In genomic region chr9:114710345-114710744, GRCm38 (mm10) we compare ENCODE assay signal across 9 mouse cellular contexts. TPM values are rescaled to one million over a fixed set of nuclear protein-coding genes. Genes with fewer than 3 reads are reported as not detected.
DNase-seq lines count a peak whose midpoint lies in the region; ATAC-seq and TF ChIP-seq lines count a peak whose summit lies in the region.
"Had no signal": no experiment of that assay in that cellular context is flagged by ENCODE, and none has a peak within 500 bp of the region (broad histone marks: within the 10 kb centered on the region; RNA-seq: fewer than 3 reads in every experiment).

No protein-coding gene starts in this region.

- no peak overlapping the region for H3K9ac ChIP-seq in stomach, postnatal 0 days (ENCODE audit: low read length)
- H3K9ac ChIP-seq: neural tube, embryonic 12.5 days had no signal

- DNase-seq in adrenal gland, postnatal 25 days = peak; percentile 12
- no peak for DNase-seq in adrenal gland, adult 8-10 months
- DNase-seq in retina, postnatal 1 day = peak; percentile 52
- no peak for DNase-seq in retina, embryonic 14.5 days (ENCODE audit: low spot score)
- DNase-seq in induced T-regulatory cell, adult 2 months (ENCODE audit: low read depth) = peak; percentile 70
- DNase-seq in stomach, postnatal 0 days (ENCODE audit: low spot score) = no peak
- no peak for DNase-seq in cerebellum, adult 2 months
- no peak for DNase-seq in left cerebral cortex, adult 18-20 months (ENCODE audit: low spot score in 2 of 2)

- H3K27ac ChIP-seq in stomach, postnatal 0 days (replicated peaks) = no peak overlapping the region
- H3K27ac ChIP-seq in cerebellum, adult 2 months (ENCODE audit: insufficient read depth, low read length) = no peak overlapping the region
- H3K27ac ChIP-seq: neural tube, embryonic 12.5 days had no signal

- no peaks in the 10 kb centered on the region for H3K9me3 ChIP-seq in stomach, postnatal 0 days (ENCODE audit: control insufficient read depth, low read length)
- H3K9me3 ChIP-seq: neural tube, embryonic 12.5 days had no signal

- H3K27me3 ChIP-seq in stomach, postnatal 0 days (ENCODE audit: control insufficient read depth, insufficient read depth, low read length) = no peaks in the 10 kb centered on the region
- no peaks in the 10 kb centered on the region for H3K27me3 ChIP-seq in cerebellum, adult 2 months (ENCODE audit: control insufficient read depth, insufficient read depth, low read length)
- H3K27me3 ChIP-seq: neural tube, embryonic 12.5 days had no signal

- TF ChIP-seq CTCF in stomach, postnatal 0 days (IDR thresholded peaks at IDR 0.05; ENCODE audit: low read depth) = peak; percentile 63
- no peak for TF ChIP-seq CTCF in cerebellum, adult 2 months (IDR thresholded peaks at IDR 0.05; ENCODE audit: borderline replicate concordance, insufficient read depth, low read depth, low read length)

- H3K4me3 ChIP-seq in stomach, postnatal 0 days (ENCODE audit: low read depth, low read length) = no peak overlapping the region
- no peak overlapping the region for H3K4me3 ChIP-seq in cerebellum, adult 2 months (replicated peaks; ENCODE audit: insufficient read depth, low read depth, low read length)
- H3K4me3 ChIP-seq: neural tube, embryonic 12.5 days had no signal

- H3K4me2 ChIP-seq in stomach, postnatal 0 days (replicated peaks; ENCODE audit: low read depth) = no peak overlapping the region
- H3K4me2 ChIP-seq: neural tube, embryonic 12.5 days had no signal

- ATAC-seq in stomach, postnatal 0 days (ENCODE audit: low FRiP score, low TSS enrichment) = no peak

- no peak for TF ChIP-seq POLR2A in cerebellum, adult 2 months (IDR thresholded peaks at IDR 0.05; ENCODE audit: borderline replicate concordance, insufficient read depth, low read length)

- no peak for TF ChIP-seq EP300 in stomach, postnatal 0 days (optimal IDR thresholded peaks at IDR 0.05)

- 73% methylated on average over 7 of the region's 7 CpGs for WGBS in stomach, postnatal 0 days
- 80% methylated on average over 7 of the region's 7 CpGs for WGBS in cerebellum, adult 2 months

- H3K36me3 ChIP-seq in stomach, postnatal 0 days (ENCODE audit: control insufficient read depth, insufficient read depth, low read length) = peaks cover 16% of the 10 kb centered on the region

- H3K4me1 ChIP-seq in stomach, postnatal 0 days (replicated peaks; ENCODE audit: control insufficient read depth, insufficient read depth) = no peaks in the 10 kb centered on the region
- no peaks in the 10 kb centered on the region for H3K4me1 ChIP-seq in cerebellum, adult 2 months (ENCODE audit: control insufficient read depth, insufficient read depth, low read length)
- H3K4me1 ChIP-seq: neural tube, embryonic 12.5 days had no signal

RNA-seq across cellular contexts. Expression of gene Cmtm6, which starts 20.6 kb away (rescaled TPM):
- total RNA-seq in adrenal gland, postnatal 25 days (2021) = 71.8 and 80.4 TPM in 2 replicates
- total RNA-seq in adrenal gland, adult 8-10 months (2022) = 100 to 1,000 TPM in 1 of 4 experiments, 10 to 100 TPM in 3; 68.5 to 105 (median 78.0) TPM
- polyA plus RNA-seq in stomach, postnatal 0 days (2015; fragmentation: Nextera tagmentation; extraction: Ambion mirVana) = 50.9 and 53.9 TPM in 2 replicates
- 14.6 and 15.2 TPM in 2 replicates for polyA plus RNA-seq in cerebellum, adult 2 months (2012; rRNA removed)
- total RNA-seq in left cerebral cortex, adult 18-20 months (2021) = 10 to 100 TPM; 20.2 to 23.7 TPM

RNA-seq across cellular contexts. Expression of gene Dync1li1, which starts 21.8 kb away (rescaled TPM):
- total RNA-seq in adrenal gland, postnatal 25 days (2021) = 41.0 and 47.0 TPM in 2 replicates
- 10 to 100 TPM; 37.9 to 45.9 (median 44.1) TPM for total RNA-seq in adrenal gland, adult 8-10 months (2022)
- polyA plus RNA-seq in stomach, postnatal 0 days (2015; fragmentation: Nextera tagmentation; extraction: Ambion mirVana) = 35.7 TPM in 2 replicates
- 64.9 and 67.0 TPM in 2 replicates for polyA plus RNA-seq in cerebellum, adult 2 months (2012; rRNA removed)
- total RNA-seq in left cerebral cortex, adult 18-20 months (2021) = 10 to 100 TPM; 93.8 to 96.2 TPM

Comparison
In these comparisons a context has a peak if more than half of its experiments do, and no peak if none do; other contexts are left out.
1. DNase-seq: peak in adrenal gland, postnatal 25 days (single experiment), retina, postnatal 1 day (single experiment) and induced T-regulatory cell, adult 2 months (single experiment); none in adrenal gland, adult 8-10 months (single experiment), retina, embryonic 14.5 days (single experiment), stomach, postnatal 0 days (single experiment), cerebellum, adult 2 months (0 of 2) and left cerebral cortex, adult 18-20 months (0 of 2).